Mouse (Mus musculus) forebrain, postnatal 0 days (tissue): Measurements from ENCODE around the gene Rarres2. TPM values are rescaled to one million over a fixed set of nuclear protein-coding genes. Genes with fewer than 3 reads are reported as not detected.

Experiments used
- ATAC-seq: fragments of 200-750 bp; cut with Nextera tagmentation; 2 replicates; pipeline ENCODE4 v1.8.0; 2017; ENCODE audit warnings: mild to moderate bottlenecking, moderate library complexity
- DNase-seq: peaks from one replicate; pipeline ENCODE4 v3.0.0-alpha.2; 2015
- H3K27ac ChIP-seq: fragments of 300-500 bp; sonication (generic); 2 replicates; pipeline ENCODE4 v1.5.1; 2014; ENCODE audit warnings: low read depth, mild to moderate bottlenecking, antibody characterized with exemption, low read length, moderate library complexity, mixed read lengths
- H3K27me3 ChIP-seq: fragments of 300-500 bp; sonication (generic); 2 replicates; pipeline ENCODE4 v1.6.1; 2014; ENCODE audit warnings: mild to moderate bottlenecking, low read length, mixed read lengths; ENCODE audit not compliant: insufficient read depth
- H3K36me3 ChIP-seq: fragments of 300-500 bp; sonication (generic); 2 replicates; pipeline ENCODE4 v1.6.1; 2014; ENCODE audit warnings: mild to moderate bottlenecking, moderate library complexity; ENCODE audit not compliant: insufficient read depth
- H3K4me1 ChIP-seq: fragments of 300-500 bp; sonication (generic); 2 replicates; pipeline ENCODE4 v1.6.1; 2014; ENCODE audit warnings: antibody characterized with exemption; ENCODE audit not compliant: insufficient read depth
- H3K4me2 ChIP-seq: fragments of 300-500 bp; sonication (generic); 2 replicates; pipeline ENCODE4 v1.6.1; 2014; ENCODE audit warnings: low read depth, mild to moderate bottlenecking, moderate library complexity
- H3K4me3 ChIP-seq: fragments of 300-500 bp; sonication (generic); 2 replicates; pipeline ENCODE4 v1.5.1; 2014; ENCODE audit warnings: low read depth, low read length, mixed read lengths
- H3K9ac ChIP-seq: fragments of 300-500 bp; sonication (generic); 2 replicates; pipeline ENCODE4 v1.6.1; 2014; ENCODE audit warnings: mild to moderate bottlenecking
- H3K9me3 ChIP-seq: fragments of 300-500 bp; sonication (generic); 2 replicates; pipeline ENCODE4 v1.6.1; 2016; ENCODE audit warnings: low read length
- CTCF ChIP-seq: sonication (generic); IDR thresholded peaks from 2 replicates; pipeline ENCODE4 v1.5.1; 2016; ENCODE audit warnings: antibody characterized with exemption, control low read depth, low read depth
- whole genome bisulfite sequencing: fragments of 180-500 bp; shearing (Covaris S2); extraction: QIAGEN DNeasy Blood & Tissue Kit; methylation state at CpG from one replicate; pipeline ENCODE4 v1.1.7; 2014; 5-methylcytosine and 5-hydroxymethylcytosine counted together
- polyA plus RNA-seq: library from polyadenylated mRNA; unstranded; fragments of >200 nt; fragmentation: Nextera tagmentation; extraction: Ambion mirVana; gene quantifications from 2 replicates; pipeline ENCODE4 v1.2.1, GENCODE M21; 2015
- total RNA-seq: library from RNA; depleted of rRNA; stranded (reverse); fragments of >200 nt; gene quantifications from 2 replicates; pipeline ENCODE4 v1.2.3, GENCODE M21; 2014

The Rarres2 gene
- total and polyA plus RNA-seq, 2 experiments from 2014 or later, result 9.1 to 13.1 TPM

DNA sequence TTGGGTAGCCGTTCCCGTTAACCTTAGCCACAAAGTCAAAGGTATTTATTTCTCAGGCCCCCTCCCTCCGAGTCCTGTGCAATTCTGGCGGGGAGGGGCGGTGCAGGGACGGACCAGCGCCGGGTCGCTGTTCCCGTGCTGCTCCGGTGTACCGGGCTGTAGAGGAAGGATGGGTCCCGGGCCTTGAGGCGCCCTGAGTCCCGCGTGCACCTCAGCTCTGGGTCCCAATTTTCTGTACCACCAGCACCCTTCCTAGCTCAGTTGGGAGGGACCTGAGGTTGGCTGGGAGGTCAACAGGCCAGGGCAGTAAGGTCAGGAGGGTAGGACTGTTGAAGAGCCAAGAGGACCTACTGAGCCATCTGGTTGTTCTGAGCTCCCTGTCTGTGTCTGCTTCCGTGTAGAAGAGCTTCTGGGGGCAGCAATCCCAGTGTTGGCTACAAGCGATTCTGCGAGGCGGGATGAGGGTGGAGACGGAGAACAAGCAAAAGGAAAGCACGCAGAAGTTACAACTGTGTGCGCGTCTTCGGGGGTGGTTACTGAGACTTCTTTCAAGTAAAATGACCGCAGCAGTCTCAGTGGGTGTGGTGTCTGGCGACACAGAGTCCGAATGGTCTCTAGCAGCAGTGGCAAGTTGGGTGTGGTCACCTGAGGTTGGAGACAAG lies 29.6 kb upstream of the Rarres2 start:
- H3K27ac ChIP-seq, result peak overlapping the region; percentile 91
- H3K4me3 ChIP-seq, result peak overlapping the region; percentile 70
- H3K9me3 ChIP-seq, result 0 out of 2 replicates have a peak, but pooled peaks cover 6% of the 10 kb centered on the region
- WGBS, result 1% methylated on average over 27 of the region's 28 CpGs
- ATAC-seq, result peak; percentile 76
- peaks cover 18% of the 10 kb centered on the region for H3K36me3 ChIP-seq
- DNase-seq, result peak; percentile 75
- H3K4me2 ChIP-seq, result peak overlapping the region; percentile 97
- TF ChIP-seq CTCF, result no peak
- peaks cover 9% of the 10 kb centered on the region; the same call in 1 of the 2 replicates for H3K4me1 ChIP-seq
- H3K27me3 ChIP-seq, result no peaks in the 10 kb centered on the region
- peak overlapping the region; percentile 94 for H3K9ac ChIP-seq

DNA sequence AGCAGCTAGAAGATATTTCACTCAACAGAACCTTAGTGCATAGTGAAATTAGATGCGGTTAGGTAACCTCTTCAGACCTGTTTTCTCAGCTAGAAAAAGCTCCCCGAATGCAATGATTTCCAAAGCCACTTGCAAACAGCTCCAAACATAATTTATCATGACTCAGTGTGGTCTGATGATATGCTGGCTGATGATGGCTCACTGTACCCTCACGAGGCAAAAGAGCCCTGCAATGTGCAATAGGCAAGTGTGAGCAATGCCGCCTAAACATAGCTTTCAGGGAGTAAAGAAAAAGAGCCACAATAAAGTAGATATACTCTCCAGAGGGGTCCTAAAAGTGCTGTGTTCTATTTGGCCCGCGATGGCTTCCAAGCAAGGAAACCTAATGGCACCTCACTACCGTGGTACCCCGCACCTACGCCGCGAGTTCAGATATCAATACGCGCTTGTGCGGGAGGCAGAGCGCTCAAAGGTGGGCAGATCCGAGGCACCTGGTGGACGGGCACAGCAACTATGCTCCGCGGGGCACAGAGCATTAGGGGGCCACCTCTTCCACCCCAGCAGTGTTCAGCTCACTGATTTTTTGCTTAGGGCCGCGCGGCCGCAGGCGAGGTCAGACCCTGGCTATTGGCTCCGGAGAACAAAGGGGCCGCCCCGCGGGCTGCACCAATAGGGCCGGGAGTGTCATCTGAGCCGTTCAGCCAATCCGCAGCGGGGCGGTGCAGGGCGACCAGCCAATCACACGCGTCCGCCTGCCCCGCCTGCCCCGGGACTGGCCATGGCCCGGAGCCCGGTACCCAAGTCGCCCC lies 28.9 kb upstream of the Rarres2 start, which contains the start of gene Zfp775:
Gene Zfp775 (plus strand): TSS at position 793 of the 809 bp plus-strand sequence.
- WGBS, result 5% methylated on average over 42 of the region's 42 CpGs
- peak within 1 kb of the TSS; percentile 97 for H3K4me2 ChIP-seq
- peaks cover 12% of the 10 kb centered on the region; the same call in 1 of the 2 replicates for H3K9me3 ChIP-seq
- ATAC-seq (peak; percentile 99), DNase-seq (peak; percentile 97)
- TF ChIP-seq CTCF, result no peak
- H3K27me3 ChIP-seq, result no peaks in the 10 kb centered on the region
- H3K36me3 ChIP-seq, result peaks cover 25% of the 10 kb centered on the region
- H3K4me3 ChIP-seq, result peak within 1 kb of the TSS; percentile 70
- H3K9ac ChIP-seq, result peak within 1 kb of the TSS; percentile 94
- peak within 1 kb of the TSS; percentile 91 for H3K27ac ChIP-seq
- peaks cover 9% of the 10 kb centered on the region; the same call in 1 of the 2 replicates for H3K4me1 ChIP-seq

DNA sequence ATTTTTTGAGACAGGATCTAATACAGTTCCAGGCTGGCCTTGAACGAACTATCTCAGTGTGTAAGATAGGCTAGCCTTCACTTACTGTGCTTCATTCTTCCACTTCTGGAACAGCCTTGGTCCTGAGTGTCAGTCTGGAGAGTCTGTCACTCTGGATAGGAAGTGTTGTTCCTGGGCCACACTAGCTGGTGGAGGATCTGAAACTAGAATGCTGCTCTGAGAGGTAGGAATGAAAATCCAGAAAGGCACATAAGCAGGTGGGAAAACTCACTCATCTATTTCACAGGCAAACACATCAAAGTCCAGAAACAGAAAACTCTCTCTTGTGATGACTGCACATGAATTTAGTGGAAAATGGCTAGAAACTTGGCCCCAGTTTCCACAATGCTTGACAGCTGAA lies 28.0 kb upstream of the Rarres2 start:
- DNase-seq, result no peak
- H3K27ac ChIP-seq, result no peak overlapping the region

DNA sequence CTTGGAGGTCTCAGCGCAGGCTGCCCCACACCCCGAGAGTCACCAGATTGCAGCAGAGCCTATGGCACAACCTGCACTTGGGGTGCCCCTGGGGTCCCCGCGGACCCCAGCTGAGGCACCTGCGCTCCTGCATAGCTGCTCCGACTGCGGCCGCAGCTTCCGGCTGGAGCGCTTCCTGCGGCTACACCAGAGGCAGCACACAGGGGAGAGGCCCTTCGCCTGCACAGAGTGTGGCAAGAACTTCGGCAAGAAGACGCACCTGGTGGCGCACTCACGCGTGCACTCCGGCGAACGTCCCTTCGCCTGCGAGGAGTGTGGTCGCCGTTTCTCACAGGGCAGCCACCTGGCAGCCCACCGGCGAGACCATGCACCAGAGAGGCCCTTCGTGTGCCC lies 24.6 kb upstream of the Rarres2 start:
- Histone ChIP-seq H3K27ac (no peak overlapping the region), H3K36me3 (peaks cover 30% of the 10 kb centered on the region), H3K9me3 (peaks cover 12% of the 10 kb centered on the region; the same call in 1 of the 2 replicates), H3K4me3 (no peak overlapping the region), H3K9ac (no peak overlapping the region), H3K4me1 (0 out of 2 replicates have a peak, but pooled peaks cover 3% of the 10 kb centered on the region), H3K27me3 (no peaks in the 10 kb centered on the region), H3K4me2 (no peak overlapping the region)
- TF ChIP-seq CTCF, result no peak
- no peak for ATAC-seq
- WGBS, result 96% methylated on average over 27 of the region's 27 CpGs
- no peak for DNase-seq

More for the DNA sequence above, 28.0 kb upstream of the Rarres2 start:
- Histone ChIP-seq H3K4me3 (no peak overlapping the region), H3K9me3 (peaks cover 12% of the 10 kb centered on the region; the same call in 1 of the 2 replicates), H3K27me3 (no peaks in the 10 kb centered on the region), H3K4me2 (no peak overlapping the region), H3K9ac (no peak overlapping the region), H3K36me3 (peaks cover 30% of the 10 kb centered on the region), H3K4me1 (peaks cover 9% of the 10 kb centered on the region; the same call in 1 of the 2 replicates)
- TF ChIP-seq CTCF, result no peak
- WGBS, result 91% methylated on average over 1 of the region's 1 CpGs
- no peak for ATAC-seq

DNA sequence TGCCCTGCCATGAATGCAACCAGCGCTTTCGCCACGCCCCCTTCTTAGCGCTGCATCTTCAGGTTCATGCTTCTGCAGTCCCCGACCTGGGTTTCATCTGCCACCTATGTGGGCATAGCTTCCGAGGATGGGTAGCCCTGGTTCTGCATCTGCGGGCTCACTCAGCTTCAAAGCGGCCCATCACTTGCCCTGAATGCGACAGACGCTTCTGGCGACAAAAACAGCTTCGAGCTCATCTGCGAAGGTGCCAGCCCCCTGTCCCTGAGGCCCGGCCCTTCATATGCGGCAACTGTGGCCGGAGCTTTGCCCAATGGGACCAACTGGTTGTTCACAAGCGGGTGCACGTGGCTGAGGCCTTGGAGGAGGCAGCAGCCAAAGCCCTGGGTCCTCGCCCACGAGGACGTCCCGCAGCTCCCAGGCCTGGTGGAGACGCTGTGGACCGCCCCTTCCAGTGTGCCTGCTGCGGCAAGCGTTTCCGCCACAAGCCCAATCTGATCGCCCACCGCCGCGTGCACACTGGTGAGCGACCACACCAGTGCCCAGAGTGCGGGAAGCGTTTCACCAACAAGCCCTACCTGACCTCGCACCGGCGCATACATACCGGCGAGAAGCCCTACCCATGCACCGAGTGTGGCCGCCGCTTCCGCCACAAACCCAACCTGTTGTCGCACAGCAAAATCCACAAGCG lies 24.1 kb upstream of the Rarres2 start:
- Histone ChIP-seq H3K36me3 (peaks cover 30% of the 10 kb centered on the region), H3K4me3 (no peak overlapping the region)

DNA sequence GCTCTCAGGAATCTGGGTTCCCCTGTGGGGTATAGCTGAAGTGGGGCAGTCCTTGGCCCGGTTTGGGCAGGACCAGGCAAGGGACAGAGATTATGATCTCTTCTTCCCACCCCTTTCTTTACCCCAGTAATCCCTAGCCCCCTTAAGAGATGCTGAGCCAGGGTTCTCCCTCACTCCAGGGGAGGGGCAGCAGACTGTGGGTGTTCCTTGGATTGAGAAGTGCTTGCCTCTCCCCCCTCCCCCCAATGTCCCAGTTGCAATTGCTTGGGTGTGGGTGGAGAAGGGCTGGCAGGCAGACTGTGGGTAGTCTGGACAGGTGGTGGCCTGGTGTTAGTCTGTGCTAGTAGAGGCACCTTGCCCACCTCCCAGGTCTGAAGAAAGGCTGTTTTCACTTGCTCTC lies 22.7 kb upstream of the Rarres2 start:
- Histone ChIP-seq H3K9me3 (peaks cover 12% of the 10 kb centered on the region; the same call in 1 of the 2 replicates), H3K27ac (no peak overlapping the region), H3K9ac (no peak overlapping the region), H3K36me3 (peaks cover 30% of the 10 kb centered on the region), H3K4me3 (no peak overlapping the region), H3K4me1 (0 out of 2 replicates have a peak, but pooled peaks cover 3% of the 10 kb centered on the region), H3K27me3 (no peaks in the 10 kb centered on the region), H3K4me2 (peak overlapping the region; percentile 80; the same call in 1 of the 2 replicates)
- DNase-seq (no peak), ATAC-seq (no peak)
- TF ChIP-seq CTCF, result no peak
- WGBS, result 50% methylated on average over 1 of the region's 1 CpGs

More for the DNA sequence above, 24.1 kb upstream of the Rarres2 start:
- TF ChIP-seq CTCF, result no peak
- Histone ChIP-seq H3K4me2 (no peak overlapping the region), H3K27ac (no peak overlapping the region), H3K9me3 (peaks cover 12% of the 10 kb centered on the region; the same call in 1 of the 2 replicates), H3K4me1 (0 out of 2 replicates have a peak, but pooled peaks cover 3% of the 10 kb centered on the region), H3K9ac (no peak overlapping the region), H3K27me3 (no peaks in the 10 kb centered on the region)
- DNase-seq (no peak), ATAC-seq (no peak)
- 97% methylated on average over 45 of the region's 45 CpGs for WGBS
